Mouse (Mus musculus) brown adipose tissue, adult 24 weeks (tissue): ENCODE results near the gene Lonp2. TPM values are rescaled to one million over a fixed set of nuclear protein-coding genes. Genes with fewer than 3 reads are reported as not detected.

ENCODE experiments used
- H3K27ac ChIP-seq: fragments of 200-500 bp; replicated peaks from 2 replicates; pipeline ENCODE4 v1.5.1; 2012; ENCODE audit warnings: low read depth, mild to moderate bottlenecking, low read length
- H3K4me1 ChIP-seq: fragments of 200-500 bp; 2 replicates; pipeline ENCODE4 v1.6.1; 2012; ENCODE audit warnings: low read length, mixed read lengths; ENCODE audit not compliant: control insufficient read depth, insufficient read depth, insufficient read length
- H3K4me3 ChIP-seq: fragments of 200-500 bp; 2 replicates; pipeline ENCODE4 v1.5.1; 2012; ENCODE audit warnings: low read depth, mild to moderate bottlenecking, low read length, moderate library complexity; ENCODE audit not compliant: insufficient read depth
- polyA plus RNA-seq: library from polyadenylated mRNA; stranded (reverse); fragments of >200 nt; gene quantifications from 2 replicates; pipeline ENCODE4 v1.2.4, GENCODE M21; 2012; ENCODE audit not compliant: missing spikeins, insufficient read depth, insufficient read length

Gene Lonp2
- polyA plus RNA-seq, 1 experiment, result 121 TPM

- Histone ChIP-seq H3K4me3 (peak overlapping the region; percentile 17), H3K4me1 (peaks cover 17% of the 10 kb centered on the region), H3K27ac (peak overlapping the region; percentile 86)
Observed at GRCm38 (mm10) chr8:86742605-86743345, 118.9 kb downstream of the Lonp2 start.

GRCm38 (mm10) chr8:86744313-86745220 lies 120.7 kb downstream of the Lonp2 start:
- H3K4me1 ChIP-seq, result peaks cover 14% of the 10 kb centered on the region
- H3K27ac ChIP-seq, result peak overlapping the region; percentile 82
- peak overlapping the region; percentile 82 for H3K4me3 ChIP-seq

GRCm38 (mm10) chr8:86745221-86745934 lies 121.5 kb downstream of the Lonp2 start, which contains the start of the genes Gm10638 and Siah1a:
Gene Gm10638, plus strand, starts transcription at chr8:86745699.
Gene Siah1a, minus strand, starts transcription at chr8:86745934.
- peak within 1 kb of the TSS; percentile 92 for H3K27ac ChIP-seq
- peaks cover 14% of the 10 kb centered on the region for H3K4me1 ChIP-seq
- H3K4me3 ChIP-seq, result peak within 1 kb of the TSS; percentile 93

GRCm38 (mm10) chr8:86745935-86746441 lies 122.1 kb downstream of the Lonp2 start:
- peak overlapping the region; percentile 93 for H3K4me3 ChIP-seq
- H3K4me1 ChIP-seq, result peaks cover 14% of the 10 kb centered on the region
- peak overlapping the region; percentile 92 for H3K27ac ChIP-seq

GRCm38 (mm10) chr8:86746511-86746910 lies 122.7 kb downstream of the Lonp2 start:
- H3K4me3 ChIP-seq, result peak overlapping the region; percentile 93
- H3K27ac ChIP-seq, result peak overlapping the region; percentile 92
- H3K4me1 ChIP-seq, result peaks cover 12% of the 10 kb centered on the region

- Histone ChIP-seq H3K4me1 (no peaks in the 10 kb centered on the region), H3K4me3 (no peak overlapping the region), H3K27ac (no peak overlapping the region)
Observed at GRCm38 (mm10) chr8:86749842-86750241, 126.0 kb downstream of the Lonp2 start.

GRCm38 (mm10) chr8:86756948-86757733 lies 133.3 kb downstream of the Lonp2 start:
- Histone ChIP-seq H3K4me1 (no peaks in the 10 kb centered on the region), H3K4me3 (peak overlapping the region; percentile 29), H3K27ac (peak overlapping the region; percentile 67)

- Histone ChIP-seq H3K4me1 (no peaks in the 10 kb centered on the region), H3K4me3 (no peak overlapping the region), H3K27ac (no peak overlapping the region)
Observed at GRCm38 (mm10) chr8:86758651-86759050, 134.8 kb downstream of the Lonp2 start.

- Histone ChIP-seq H3K4me3 (no peak overlapping the region), H3K4me1 (no peaks in the 10 kb centered on the region), H3K27ac (no peak overlapping the region)
Observed at GRCm38 (mm10) chr8:86759090-86759491, 135.2 kb downstream of the Lonp2 start.

- no peak overlapping the region for H3K4me3 ChIP-seq
- H3K27ac ChIP-seq, result no peak overlapping the region
- H3K4me1 ChIP-seq, result peaks cover 2% of the 10 kb centered on the region; the same call in 1 of the 2 replicates
Observed at GRCm38 (mm10) chr8:86760746-86761145, 136.9 kb downstream of the Lonp2 start.

GRCm38 (mm10) chr8:86762806-86763205 lies 139.0 kb downstream of the Lonp2 start:
- H3K4me3 ChIP-seq, result no peak overlapping the region
- peaks cover 11% of the 10 kb centered on the region; the same call in 1 of the 2 replicates for H3K4me1 ChIP-seq
- no peak overlapping the region for H3K27ac ChIP-seq

- Histone ChIP-seq H3K4me1 (peaks cover 16% of the 10 kb centered on the region), H3K4me3 (no peak overlapping the region), H3K27ac (peak overlapping the region; percentile 99)
Observed at GRCm38 (mm10) chr8:86765155-86765554, 141.3 kb downstream of the Lonp2 start.

GRCm38 (mm10) chr8:86765669-86766068 lies 141.8 kb downstream of the Lonp2 start:
- H3K4me1 ChIP-seq, result peaks cover 16% of the 10 kb centered on the region
- H3K4me3 ChIP-seq, result no peak overlapping the region
- H3K27ac ChIP-seq, result peak overlapping the region; percentile 99
